Mouse (Mus musculus) thymus, adult 2 months (tissue): ENCODE results near the gene Rasa4.

ENCODE experiments used
- CTCF ChIP-seq: fragments of 200-500 bp; IDR thresholded peaks from 2 replicates; pipeline ENCODE4 v1.5.1; 2012; ENCODE audit warnings: mild to moderate bottlenecking, control low read depth, low read length, moderate library complexity, borderline replicate concordance; ENCODE audit not compliant: control insufficient read depth, poor library complexity, insufficient read depth; ENCODE audit errors: extremely low read depth
- POLR2A ChIP-seq: fragments of 200-500 bp; IDR thresholded peaks from 2 replicates; pipeline ENCODE4 v1.6.1; 2012; ENCODE audit warnings: mild to moderate bottlenecking, low read length, control low read depth, moderate library complexity; ENCODE audit not compliant: control insufficient read depth, poor library complexity, insufficient read depth; ENCODE audit errors: extremely low read depth

DNA sequence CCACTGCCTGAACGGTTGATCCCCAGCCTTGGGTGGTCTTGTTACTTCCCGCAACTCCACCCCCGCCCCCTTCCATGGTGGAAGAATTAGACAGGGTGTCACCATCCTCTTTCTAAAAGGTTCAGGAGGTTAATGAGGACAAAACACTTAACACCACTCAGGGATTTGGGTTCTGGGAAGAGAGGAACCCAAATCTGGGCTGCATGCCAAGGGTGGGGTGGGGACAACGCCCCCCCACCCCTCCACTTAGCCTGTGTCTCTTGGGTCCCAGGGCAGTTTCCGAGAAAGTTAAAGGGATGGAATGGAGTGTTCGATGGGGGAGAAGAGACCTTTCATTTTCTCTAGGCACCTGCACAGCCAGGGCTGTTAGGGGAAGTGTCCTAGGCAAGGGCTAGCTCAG, 10.7 kb upstream of the Rasa4 start:
- TF ChIP-seq POLR2A (no peak), CTCF (no peak)
